Mouse (Mus musculus) ES-Bruce4 (cell line): Measurements from ENCODE around the gene Serping1. TPM values are rescaled to one million over a fixed set of nuclear protein-coding genes. Genes with fewer than 3 reads are reported as not detected.

Experiments
- H3K27ac ChIP-seq: 2 replicates; pipeline ENCODE4 v1.5.1; 2012; ENCODE audit warnings: low read length, inconsistent platforms; ENCODE audit not compliant: insufficient read depth
- H3K27me3 ChIP-seq: 2 replicates; pipeline ENCODE4 v1.6.1; 2012; ENCODE audit warnings: mild to moderate bottlenecking, low read length, inconsistent platforms; ENCODE audit not compliant: control insufficient read depth, poor library complexity, insufficient read depth, severe bottlenecking
- H3K36me3 ChIP-seq: 2 replicates; pipeline ENCODE4 v1.6.1; 2012; ENCODE audit warnings: inconsistent platforms, mild to moderate bottlenecking, low read length, moderate library complexity; ENCODE audit not compliant: control insufficient read depth, poor library complexity, insufficient read depth, severe bottlenecking
- H3K4me1 ChIP-seq: one replicate; pipeline ENCODE4 v1.8.1; 2011; ENCODE audit warnings: low read length; ENCODE audit not compliant: control insufficient read depth, insufficient read depth
- H3K4me3 ChIP-seq: 2 replicates; pipeline ENCODE4 v1.5.1; 2011; ENCODE audit warnings: low read depth, mild to moderate bottlenecking, low read length
- H3K9ac ChIP-seq: 2 replicates; pipeline ENCODE4 v1.6.1; 2012; ENCODE audit warnings: low read depth, mild to moderate bottlenecking, inconsistent platforms; ENCODE audit not compliant: poor library complexity, severe bottlenecking
- H3K9me3 ChIP-seq: replicated peaks from 2 replicates; pipeline ENCODE4 v1.6.1; 2012; ENCODE audit warnings: mild to moderate bottlenecking, low read length, inconsistent platforms; ENCODE audit not compliant: control insufficient read depth, poor library complexity, insufficient read depth, severe bottlenecking
- CTCF ChIP-seq: IDR thresholded peaks from one replicate; pipeline ENCODE4 v1.8.1; 2011; ENCODE audit warnings: low read depth, low read length
- EP300 ChIP-seq: IDR thresholded peaks from 2 replicates; pipeline ENCODE4 v1.6.1; 2011; ENCODE audit warnings: low read depth, low read length; ENCODE audit not compliant: insufficient read depth
- POLR2A ChIP-seq: IDR thresholded peaks from one replicate; pipeline ENCODE4 v1.8.1; 2011; ENCODE audit warnings: low read length; ENCODE audit not compliant: insufficient read depth
- polyA plus RNA-seq: library from polyadenylated mRNA; stranded (reverse); fragments of >200 nt; gene quantifications from 2 replicates; pipeline ENCODE4 v1.2.4, GENCODE M21; 2011; ENCODE audit warnings: low read depth; ENCODE audit not compliant: missing spikeins, insufficient read depth, insufficient read length

Gene Serping1
- polyA plus RNA-seq = 17.2 and 19.2 TPM in 2 replicates

DNA sequence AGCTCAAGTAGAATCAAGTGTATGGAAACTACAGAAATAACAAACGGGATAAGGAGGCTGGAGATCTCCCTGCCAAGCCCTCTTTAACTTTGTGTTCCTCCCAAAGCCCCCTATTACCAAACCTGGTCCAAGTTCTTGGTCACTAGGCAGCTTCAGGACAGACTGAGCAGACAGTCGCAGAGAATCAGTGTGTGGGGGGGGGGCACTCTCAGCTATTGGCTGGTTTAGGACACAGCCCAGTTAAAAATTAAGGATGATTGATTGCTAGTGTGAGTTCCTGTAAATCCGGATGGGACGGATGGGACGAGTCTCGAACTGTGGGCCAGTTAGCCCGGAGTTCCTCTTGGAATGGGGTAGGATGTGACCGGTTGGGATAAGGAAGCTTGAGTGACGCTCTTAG, at the start of gene Serping1:
Gene Serping1, minus strand, starts transcription at position 204 of the 400 bp plus-strand sequence.
- peak within 1 kb of the TSS; percentile 47 for H3K9ac ChIP-seq
- no peaks in the 10 kb centered on the region for H3K9me3 ChIP-seq
- H3K4me3 ChIP-seq = peak within 1 kb of the TSS; percentile 53
- H3K27me3 ChIP-seq = no peaks in the 10 kb centered on the region
- no peaks in the 10 kb centered on the region for H3K36me3 ChIP-seq
- TF ChIP-seq CTCF (no peak), POLR2A (no peak)
- peak within 1 kb of the TSS; percentile 96 for H3K27ac ChIP-seq
- peaks cover 3% of the 10 kb centered on the region for H3K4me1 ChIP-seq

DNA sequence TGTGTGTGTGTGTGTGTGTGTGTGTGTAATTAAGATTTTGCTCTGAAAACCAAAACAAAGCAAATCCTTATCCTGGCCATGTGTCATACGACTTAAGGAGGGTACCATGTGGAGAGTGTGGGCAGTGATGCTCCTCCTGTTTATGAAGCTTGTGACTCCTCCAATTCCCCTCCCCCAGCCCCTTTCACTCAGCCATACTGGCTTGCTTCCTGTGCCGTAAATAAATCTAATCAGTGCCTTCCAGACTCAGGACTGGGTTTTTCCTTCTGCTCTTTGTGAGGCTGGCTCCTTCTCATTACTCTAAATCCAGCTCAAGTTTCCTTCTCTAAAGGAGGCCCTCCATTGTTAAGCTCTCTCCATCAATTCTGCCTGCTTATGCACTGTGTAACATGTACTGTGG, 48.0 kb upstream of the Serping1 start:
- no peaks in the 10 kb centered on the region for H3K4me1 ChIP-seq
- H3K9ac ChIP-seq = no peak overlapping the region
- H3K27me3 ChIP-seq = no peaks in the 10 kb centered on the region
- no peak overlapping the region for H3K27ac ChIP-seq
- H3K9me3 ChIP-seq = no peaks in the 10 kb centered on the region
- TF ChIP-seq EP300 (no peak), CTCF (no peak), POLR2A (no peak)
- no peaks in the 10 kb centered on the region for H3K36me3 ChIP-seq
- H3K4me3 ChIP-seq = no peak overlapping the region

DNA sequence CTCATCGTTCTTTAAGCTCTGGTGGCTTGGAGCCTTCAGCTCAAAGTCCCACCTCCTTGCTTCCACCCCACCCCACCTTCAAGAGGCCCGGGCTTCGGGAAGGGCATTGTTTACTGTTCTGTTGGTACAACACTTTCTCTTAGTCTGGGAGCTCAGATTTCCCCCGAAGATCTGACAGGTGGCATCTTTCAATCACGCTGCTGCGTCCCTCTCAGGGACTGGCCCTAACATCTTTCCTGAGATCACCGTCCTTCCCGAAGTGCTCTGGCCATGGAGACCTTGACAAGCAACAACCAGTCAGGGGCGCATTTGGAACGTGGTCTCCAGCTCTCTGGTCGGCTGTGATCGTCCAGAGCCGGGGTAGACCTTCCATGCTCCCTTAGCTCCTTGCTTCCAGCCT, 47.3 kb upstream of the Serping1 start, which contains the start of gene Smtnl1:
Gene Smtnl1, minus strand, starts transcription at position 101 of the 400 bp plus-strand sequence.
- H3K27ac ChIP-seq = no peak within 1 kb of the TSS
- H3K9me3 ChIP-seq = no peaks in the 10 kb centered on the region
- H3K4me3 ChIP-seq = no peak within 1 kb of the TSS
- H3K36me3 ChIP-seq = no peaks in the 10 kb centered on the region
- no peak within 1 kb of the TSS for H3K9ac ChIP-seq
- no peaks in the 10 kb centered on the region for H3K27me3 ChIP-seq
- H3K4me1 ChIP-seq = no peaks in the 10 kb centered on the region
- TF ChIP-seq POLR2A = no peak
- no peak for TF ChIP-seq CTCF
- TF ChIP-seq EP300 = no peak

DNA sequence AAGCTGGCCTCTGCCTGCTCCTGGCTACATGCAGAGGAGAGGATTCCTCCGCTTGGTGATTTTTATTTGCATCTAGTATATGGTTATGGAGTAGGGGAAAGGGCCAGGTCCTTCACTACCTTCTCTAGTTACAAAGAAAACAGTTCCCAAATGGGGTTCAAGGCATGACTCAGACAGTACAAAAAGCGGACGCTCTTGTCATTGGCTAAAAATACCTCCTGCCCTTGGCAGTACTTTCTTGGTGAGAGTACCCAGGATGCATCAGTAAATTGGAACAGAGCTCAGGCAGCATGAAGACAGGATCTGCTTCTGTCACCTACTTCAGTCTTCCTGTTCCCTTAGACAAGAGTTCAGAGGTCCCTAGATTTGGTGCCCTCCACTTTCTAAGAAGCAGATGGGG, 44.6 kb upstream of the Serping1 start:
- Histone ChIP-seq H3K27me3 (no peaks in the 10 kb centered on the region), H3K9me3 (no peaks in the 10 kb centered on the region), H3K4me1 (peaks cover 5% of the 10 kb centered on the region), H3K9ac (no peak overlapping the region), H3K4me3 (no peak overlapping the region), H3K27ac (no peak overlapping the region), H3K36me3 (no peaks in the 10 kb centered on the region)
- TF ChIP-seq POLR2A (no peak), CTCF (no peak), EP300 (no peak)

DNA sequence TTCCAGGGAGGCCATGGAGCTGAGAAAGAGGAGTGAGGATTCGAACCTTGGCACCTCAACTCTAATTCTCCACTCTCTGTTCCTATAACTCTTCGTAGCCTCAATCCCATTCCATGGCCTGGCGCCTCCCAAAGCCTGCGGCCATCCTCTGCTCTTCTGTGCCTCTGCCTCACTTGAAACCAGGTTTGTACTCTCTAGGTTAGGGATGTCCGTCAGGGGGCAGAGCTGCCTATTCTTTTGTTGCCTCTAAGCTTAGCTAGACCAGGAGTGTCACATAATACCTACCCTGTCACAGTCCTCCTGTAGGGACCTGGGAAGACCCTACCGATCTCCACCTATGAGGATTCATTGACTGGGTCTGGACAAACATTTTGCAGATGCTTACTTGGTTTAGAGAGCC, 37.4 kb upstream of the Serping1 start:
- Histone ChIP-seq H3K9me3 (no peaks in the 10 kb centered on the region), H3K9ac (no peak overlapping the region), H3K4me1 (peaks cover 5% of the 10 kb centered on the region), H3K4me3 (no peak overlapping the region), H3K27me3 (no peaks in the 10 kb centered on the region), H3K36me3 (no peaks in the 10 kb centered on the region), H3K27ac (peak overlapping the region; percentile 11; the same call in 1 of the 2 replicates)
- TF ChIP-seq EP300 (no peak), POLR2A (no peak), CTCF (peak; percentile 2)

DNA sequence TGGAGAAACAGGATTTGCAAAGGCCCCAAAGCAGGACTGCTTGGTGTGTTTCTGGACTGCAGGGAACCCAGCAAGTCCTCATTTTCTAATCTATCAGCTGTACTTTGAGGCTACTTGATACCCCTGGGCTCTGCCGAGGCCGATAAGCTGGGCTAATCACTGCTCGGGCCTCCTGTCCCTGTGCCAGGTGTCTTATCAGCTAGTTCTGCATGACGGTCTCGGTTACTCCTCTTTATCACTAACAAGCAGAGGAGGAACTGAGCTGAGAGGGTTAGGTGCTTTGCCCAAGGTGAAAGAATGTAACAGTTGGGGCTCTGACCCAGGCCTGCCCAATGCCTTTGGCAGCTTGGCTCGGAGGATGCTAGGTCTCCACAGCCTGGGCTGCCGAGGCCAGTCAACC, 36.6 kb upstream of the Serping1 start:
- no peaks in the 10 kb centered on the region for H3K27me3 ChIP-seq
- H3K4me3 ChIP-seq = no peak overlapping the region
- peaks cover 5% of the 10 kb centered on the region for H3K4me1 ChIP-seq
- H3K9ac ChIP-seq = no peak overlapping the region
- no peaks in the 10 kb centered on the region for H3K36me3 ChIP-seq
- 0 out of 2 replicates have a peak overlapping the region, but pooled peaks have one; percentile 17 for H3K27ac ChIP-seq
- no peak for TF ChIP-seq EP300
- H3K9me3 ChIP-seq = no peaks in the 10 kb centered on the region
